Mouse (Mus musculus) spleen, adult 2 months (tissue): Measurements from ENCODE around the gene Ttc22. TPM values are rescaled to one million over a fixed set of nuclear protein-coding genes. Genes with fewer than 3 reads are reported as not detected.

ENCODE experiments used
- DNase-seq, 2 experiments: peaks; one replicate each; pipeline versions ENCODE4 v3.0.0 to v3.0.0-alpha.2; 2012 to 2021; ENCODE audit warnings: low spot score in 2 of 2, low read depth in 1 of 2
- H3K27ac ChIP-seq: fragments of 200-500 bp; 2 replicates; pipeline ENCODE4 v1.5.1; 2012; ENCODE audit warnings: low read length, inconsistent platforms; ENCODE audit not compliant: insufficient read depth
- H3K27me3 ChIP-seq: fragments of 200-500 bp; 2 replicates; pipeline ENCODE4 v1.6.1; 2012; ENCODE audit warnings: mild to moderate bottlenecking, moderate library complexity, low read length, inconsistent platforms; ENCODE audit not compliant: control insufficient read depth, insufficient read depth
- H3K36me3 ChIP-seq: fragments of 200-500 bp; 2 replicates; pipeline ENCODE4 v1.6.1; 2012; ENCODE audit warnings: mild to moderate bottlenecking, low read length, inconsistent platforms; ENCODE audit not compliant: control insufficient read depth, insufficient read depth
- H3K4me1 ChIP-seq: fragments of 200-500 bp; 2 replicates; pipeline ENCODE4 v1.6.1; 2011; ENCODE audit warnings: inconsistent platforms; ENCODE audit not compliant: control insufficient read depth, insufficient read depth, insufficient read length
- H3K4me3 ChIP-seq: fragments of 200-500 bp; 2 replicates; pipeline ENCODE4 v1.5.1; 2011; ENCODE audit warnings: mild to moderate bottlenecking, inconsistent platforms; ENCODE audit not compliant: insufficient read depth, insufficient read length; ENCODE audit errors: extremely low read depth
- CTCF ChIP-seq: fragments of 200-500 bp; IDR thresholded peaks from 2 replicates; pipeline ENCODE4 v1.5.1; 2011; ENCODE audit warnings: mild to moderate bottlenecking, inconsistent platforms; ENCODE audit not compliant: insufficient read depth, insufficient read length, insufficient replicate concordance; ENCODE audit errors: extremely low read depth
- POLR2A ChIP-seq: fragments of 200-500 bp; IDR thresholded peaks from 2 replicates; pipeline ENCODE4 v1.6.1; 2011; ENCODE audit warnings: low read depth, low read length, inconsistent platforms
- WGBS: fragments of 180-500 bp; shearing (Covaris S2); methylation state at CpG from one replicate; pipeline ENCODE4 v1.1.7; 2018; 5-methylcytosine and 5-hydroxymethylcytosine counted together
- polyA plus RNA-seq: library from polyadenylated mRNA; depleted of rRNA; stranded (reverse); fragments of >200 nt; gene quantifications from 2 replicates; pipeline ENCODE4 v1.2.3, GENCODE M21; 2012

The Ttc22 gene
- polyA plus RNA-seq, 1 experiment = 0.06 TPM

- no peak for TF ChIP-seq POLR2A
- TF ChIP-seq CTCF = no peak
- no peak overlapping the region for H3K27ac ChIP-seq
- H3K36me3 ChIP-seq = 0 out of 2 replicates have a peak, but pooled peaks cover 4% of the 10 kb centered on the region
- H3K4me3 ChIP-seq = no peak overlapping the region
- no peak for DNase-seq
- no peaks in the 10 kb centered on the region; the same call in 1 of the 2 replicates for H3K4me1 ChIP-seq
- H3K27me3 ChIP-seq = no peaks in the 10 kb centered on the region
- WGBS = 96% methylated on average over 6 of the region's 6 CpGs
These were observed 35.2 kb upstream of the Ttc22 start for GRCm38 (mm10) chr4:106587075-106587474.

GRCm38 (mm10) chr4:106590142-106590541 lies 32.1 kb upstream of the Ttc22 start:
- DNase-seq = no peak
- TF ChIP-seq POLR2A (no peak), CTCF (no peak)
- Histone ChIP-seq H3K27ac (peak overlapping the region; percentile 76), H3K4me1 (no peaks in the 10 kb centered on the region; the same call in 1 of the 2 replicates), H3K27me3 (no peaks in the 10 kb centered on the region), H3K4me3 (no peak overlapping the region; the same call in 1 of the 2 replicates), H3K36me3 (0 out of 2 replicates have a peak, but pooled peaks cover 4% of the 10 kb centered on the region)
- WGBS = 69% methylated on average over 9 of the region's 9 CpGs

GRCm38 (mm10) chr4:106590871-106591270 lies 31.4 kb upstream of the Ttc22 start:
- 72% methylated on average over 9 of the region's 9 CpGs for WGBS
- TF ChIP-seq POLR2A (no peak), CTCF (no peak)
- Histone ChIP-seq H3K4me3 (no peak overlapping the region), H3K4me1 (no peaks in the 10 kb centered on the region; the same call in 1 of the 2 replicates), H3K27me3 (no peaks in the 10 kb centered on the region), H3K27ac (peak overlapping the region; percentile 76; the same call in 1 of the 2 replicates), H3K36me3 (0 out of 2 replicates have a peak, but pooled peaks cover 4% of the 10 kb centered on the region)
- no peak for DNase-seq

GRCm38 (mm10) chr4:106593636-106594035 lies 28.6 kb upstream of the Ttc22 start:
- WGBS = 65% methylated on average over 7 of the region's 7 CpGs
- TF ChIP-seq CTCF (no peak), POLR2A (no peak)
- no peak for DNase-seq
- Histone ChIP-seq H3K27me3 (no peaks in the 10 kb centered on the region), H3K36me3 (no peaks in the 10 kb centered on the region), H3K27ac (no peak overlapping the region), H3K4me1 (no peaks in the 10 kb centered on the region; the same call in 1 of the 2 replicates), H3K4me3 (no peak overlapping the region)

- Histone ChIP-seq H3K36me3 (no peaks in the 10 kb centered on the region), H3K4me1 (no peaks in the 10 kb centered on the region), H3K4me3 (no peak overlapping the region), H3K27ac (no peak overlapping the region), H3K27me3 (no peaks in the 10 kb centered on the region)
- 83% methylated on average over 3 of the region's 3 CpGs for WGBS
- no peak for DNase-seq
- no peak for TF ChIP-seq CTCF
- no peak for TF ChIP-seq POLR2A
These were observed 26.0 kb upstream of the Ttc22 start for GRCm38 (mm10) chr4:106596200-106596599.

- H3K4me1 ChIP-seq = no peaks in the 10 kb centered on the region
- H3K27ac ChIP-seq = no peak overlapping the region
- no peak overlapping the region for H3K4me3 ChIP-seq
- H3K36me3 ChIP-seq = no peaks in the 10 kb centered on the region
- WGBS = 82% methylated on average over 9 of the region's 9 CpGs
- no peak for DNase-seq
- TF ChIP-seq CTCF = no peak
- no peak for TF ChIP-seq POLR2A
- no peaks in the 10 kb centered on the region for H3K27me3 ChIP-seq
These were observed 25.2 kb upstream of the Ttc22 start for GRCm38 (mm10) chr4:106597055-106597454.

GRCm38 (mm10) chr4:106597741-106598140 lies 24.5 kb upstream of the Ttc22 start:
- TF ChIP-seq POLR2A (no peak), CTCF (no peak)
- no peaks in the 10 kb centered on the region for H3K4me1 ChIP-seq
- no peaks in the 10 kb centered on the region for H3K36me3 ChIP-seq
- H3K27ac ChIP-seq = no peak overlapping the region
- no peak overlapping the region for H3K4me3 ChIP-seq
- no peak for DNase-seq
- WGBS = 75% methylated on average over 4 of the region's 4 CpGs
- H3K27me3 ChIP-seq = no peaks in the 10 kb centered on the region
